Mouse (Mus musculus) C2C12 (cell line): ENCODE results near the gene H2-DMa.

Experiments
- CEBPB ChIP-seq: IDR thresholded peaks from one replicate; pipeline ENCODE4 v1.6.1; 2011; ENCODE audit warnings: low read depth, mild to moderate bottlenecking, control low read depth, moderate library complexity
- CTCF ChIP-seq: IDR thresholded peaks from one replicate; pipeline ENCODE4 v1.5.1; 2011; ENCODE audit not compliant: control insufficient read depth, insufficient read depth, insufficient read length
- MAX ChIP-seq: IDR thresholded peaks from one replicate; pipeline ENCODE4 v1.6.1; 2011; ENCODE audit warnings: mild to moderate bottlenecking, control low read depth
- MYOD1 ChIP-seq: IDR thresholded peaks from one replicate; pipeline ENCODE4 v1.6.1; 2011; ENCODE audit warnings: low read depth; ENCODE audit not compliant: control insufficient read depth, insufficient read length

DNA sequence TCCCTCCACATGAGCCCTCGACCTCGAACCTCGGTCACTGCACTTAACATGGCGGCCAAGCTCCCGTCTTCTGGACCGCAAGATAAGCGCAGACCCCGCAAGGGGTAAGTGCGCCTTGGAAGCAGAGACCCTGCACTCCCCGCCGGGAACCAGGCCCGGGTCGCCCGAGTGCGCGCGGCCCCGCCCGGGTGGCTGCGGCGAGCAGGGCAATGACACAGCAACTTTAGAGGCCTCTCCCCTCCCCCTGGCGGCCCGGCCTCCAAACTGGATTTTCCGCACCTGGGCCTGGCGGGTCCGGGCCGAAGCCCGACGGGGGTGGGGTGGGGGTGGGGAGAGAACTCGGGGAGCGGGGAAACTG, 1.5 kb downstream of the H2-DMa start:
- TF ChIP-seq CTCF (no peak), MYOD1 (no peak), CEBPB (no peak), MAX (no peak)
